ENCODE assay signal across 26 mouse cellular contexts in genomic region chr16:11245767-11246166, GRCm38 (mm10).
"Had no signal": no experiment of that assay in that cellular context is flagged by ENCODE, and none has a peak within 500 bp of the region (broad histone marks: within the 10 kb centered on the region; RNA-seq: fewer than 3 reads in every experiment).

No protein-coding gene starts in this region.

- H3K36me3 ChIP-seq: heart, embryonic 13.5 days; heart, embryonic 15.5 days; hindbrain, embryonic 13.5 days; hindbrain, embryonic 15.5 days had no signal

- H3K27me3 ChIP-seq: heart, embryonic 13.5 days; heart, embryonic 15.5 days; hindbrain, embryonic 13.5 days; hindbrain, embryonic 15.5 days; kidney, embryonic 15.5 days; limb, embryonic 12.5 days; liver, embryonic 13.5 days; liver, embryonic 15.5 days had no signal

- H3K27ac ChIP-seq: heart, adult 2 months; heart, embryonic 13.5 days; heart, embryonic 15.5 days; hindbrain, embryonic 13.5 days; hindbrain, embryonic 15.5 days; hindbrain, postnatal 0 days; kidney, embryonic 15.5 days; kidney, postnatal 0 days; layer of hippocampus, adult 2 months; left cerebral cortex, adult 2 months; limb, embryonic 10.5 days; limb, embryonic 12.5 days; liver, embryonic 13.5 days; liver, embryonic 15.5 days had no signal

- ATAC-seq: hindbrain, postnatal 0 days had no signal

- H3K9ac ChIP-seq: heart, embryonic 13.5 days; heart, embryonic 15.5 days; hindbrain, embryonic 13.5 days; hindbrain, embryonic 15.5 days; kidney, embryonic 15.5 days; limb, embryonic 12.5 days; liver, embryonic 13.5 days; liver, embryonic 15.5 days had no signal

- H3K9me3 ChIP-seq: heart, embryonic 13.5 days; heart, embryonic 15.5 days; hindbrain, embryonic 13.5 days; hindbrain, embryonic 15.5 days; kidney, embryonic 15.5 days; limb, embryonic 10.5 days; limb, embryonic 12.5 days; liver, embryonic 13.5 days; liver, embryonic 15.5 days had no signal

- H3K4me2 ChIP-seq: heart, embryonic 11.5 days; heart, embryonic 13.5 days; heart, embryonic 15.5 days; hindbrain, embryonic 13.5 days; hindbrain, embryonic 15.5 days; kidney, embryonic 15.5 days; limb, embryonic 12.5 days; liver, embryonic 11.5 days; liver, embryonic 13.5 days; liver, embryonic 15.5 days had no signal

- H3K4me1 ChIP-seq: limb, embryonic 10.5 days; limb, embryonic 12.5 days had no signal

- H3K4me3 ChIP-seq: heart, adult 2 months; heart, embryonic 13.5 days; heart, embryonic 15.5 days; hindbrain, embryonic 13.5 days; hindbrain, embryonic 15.5 days; kidney, embryonic 15.5 days; layer of hippocampus, adult 2 months; left cerebral cortex, adult 2 months; limb, embryonic 10.5 days; limb, embryonic 12.5 days; liver, embryonic 13.5 days; liver, embryonic 15.5 days had no signal

- DNase-seq: gastrocnemius, postnatal 14 days; gastrocnemius, postnatal 36 days; heart, adult 11 months; heart, adult 2 months; heart, postnatal 14 days; heart, postnatal 36 days; kidney, adult 18-20 months; kidney, adult 9 months; kidney, postnatal 25 days; kidney, postnatal 4 days; liver; liver, embryonic 13.5 days had no signal
